Mouse (Mus musculus) small intestine, adult 2 months (tissue): ENCODE results near the gene Vamp5.

Experiments
- CTCF ChIP-seq: fragments of 200-500 bp; IDR thresholded peaks from 2 replicates; pipeline ENCODE4 v1.5.1; 2012; ENCODE audit warnings: low read depth, mild to moderate bottlenecking, control low read depth, inconsistent platforms, low read length, moderate library complexity, mixed read lengths; ENCODE audit not compliant: insufficient replicate concordance, insufficient read length; ENCODE audit errors: extremely low read depth
- POLR2A ChIP-seq: fragments of 200-500 bp; IDR thresholded peaks from 2 replicates; pipeline ENCODE4 v1.6.1; 2012; ENCODE audit warnings: low read depth, mild to moderate bottlenecking, control low read depth, inconsistent platforms, low read length, moderate library complexity

DNA sequence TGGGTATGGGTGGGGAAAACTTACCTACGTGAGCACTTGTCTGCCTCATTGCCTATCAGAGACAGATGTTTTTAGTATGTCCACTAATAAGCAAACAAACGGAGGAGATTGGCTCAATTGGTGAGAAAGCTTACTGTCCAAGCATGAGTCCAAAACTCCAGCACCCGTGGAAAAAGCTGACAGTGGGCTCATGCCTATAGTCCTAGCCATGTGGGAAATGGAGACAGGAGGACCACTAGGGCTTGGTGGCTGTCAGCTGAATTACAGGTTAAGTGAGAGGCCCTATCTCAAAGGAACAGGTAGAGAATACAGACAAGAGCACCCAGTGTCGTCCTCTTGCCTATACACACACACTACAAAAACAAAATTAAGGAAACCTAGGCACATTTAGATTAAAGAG lies 34.0 kb downstream of the Vamp5 start:
- no peak for TF ChIP-seq CTCF
- no peak for TF ChIP-seq POLR2A
